Mouse (Mus musculus) adrenal gland, adult 8-10 months (tissue): ENCODE results near the gene Fgfr2. TPM values are rescaled to one million over a fixed set of nuclear protein-coding genes. Genes with fewer than 3 reads are reported as not detected.

Experiments used
- DNase-seq: peaks from one replicate; pipeline ENCODE4 v3.0.0; 2022
- total RNA-seq, 4 experiments: library from RNA; stranded (reverse); gene quantifications; 2 replicates each; pipeline ENCODE4 v1.2.4; 2022

Fgfr2 gene
- total RNA-seq, 4 experiments from 2014 or later, result 193 to 471 (median 262) TPM

DNA sequence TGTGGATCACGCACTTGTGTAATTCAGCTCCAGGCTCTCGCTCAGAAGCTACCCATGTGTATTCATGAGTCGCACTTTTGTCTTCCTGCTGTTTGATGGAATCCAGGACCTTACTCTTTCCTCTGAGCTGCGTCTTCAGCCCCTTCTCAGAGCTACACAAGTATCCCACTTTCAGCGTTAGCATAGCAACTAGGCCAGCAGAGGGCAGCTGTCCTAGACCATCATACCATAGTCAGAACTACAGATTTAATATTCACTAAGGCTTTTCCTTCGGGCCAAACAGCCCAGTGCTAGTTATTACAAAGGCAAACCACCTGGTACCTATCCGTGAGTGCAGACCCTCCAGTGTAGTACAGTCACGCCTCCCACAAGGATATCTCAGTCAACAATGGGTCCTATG lies 1826.0 kb downstream of the Fgfr2 start:
- no peak for DNase-seq

DNA sequence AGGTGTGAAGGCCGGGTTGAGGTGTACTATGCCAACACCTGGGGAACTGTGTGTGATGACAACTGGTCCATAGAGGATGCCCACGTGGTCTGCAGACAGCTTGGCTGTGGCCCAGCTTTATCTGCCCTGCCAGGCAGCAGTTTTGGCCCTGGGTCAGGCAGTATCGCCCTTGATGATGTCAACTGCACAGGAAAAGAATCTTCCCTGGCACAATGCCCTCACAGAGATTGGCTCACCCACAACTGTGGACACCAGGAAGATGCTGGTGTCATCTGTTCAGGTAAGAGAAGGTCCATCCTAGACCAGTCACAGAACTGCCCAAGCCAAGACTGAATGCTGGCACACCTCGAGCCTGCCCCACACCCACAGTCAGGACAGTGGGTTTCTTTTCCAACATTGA lies 1857.3 kb downstream of the Fgfr2 start:
- DNase-seq, result no peak

DNA sequence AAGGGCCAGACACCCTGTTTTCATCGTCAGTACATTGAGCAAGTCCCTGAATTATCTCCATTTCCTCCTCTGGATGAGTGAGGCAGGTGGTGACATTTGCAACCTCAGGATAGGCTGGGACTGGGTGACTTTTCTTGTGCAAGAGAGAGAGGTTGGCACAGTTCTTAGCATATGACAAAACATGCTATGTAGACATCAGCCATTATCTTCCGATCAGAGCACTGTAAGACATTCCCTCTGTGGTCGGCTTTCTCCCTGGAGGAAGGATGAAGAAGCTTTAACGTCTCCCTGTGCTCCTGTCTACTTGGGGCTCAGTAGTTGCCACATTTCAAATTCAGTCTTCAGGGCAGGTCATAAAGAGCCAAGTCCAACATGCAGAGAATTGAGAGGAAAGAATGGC lies 1858.9 kb downstream of the Fgfr2 start:
- DNase-seq, result no peak

DNA sequence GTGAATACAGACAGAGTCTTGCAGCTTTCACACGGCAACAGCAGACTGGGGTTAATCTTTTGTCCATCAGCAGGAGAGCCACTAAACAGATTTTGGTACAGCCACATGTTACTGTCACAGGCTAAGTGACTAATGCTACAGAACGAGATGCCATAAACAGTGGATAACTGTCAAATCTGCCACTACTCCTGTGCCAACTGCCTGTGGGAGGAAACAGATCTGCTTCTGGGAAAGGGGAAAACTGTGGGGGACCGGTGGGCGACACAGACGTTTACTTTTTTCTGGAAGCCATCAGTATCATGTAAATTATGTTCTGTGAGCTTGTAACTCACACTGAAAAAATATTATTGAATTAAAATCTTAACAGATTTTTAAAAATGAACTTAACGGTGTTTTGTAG lies 1862.2 kb downstream of the Fgfr2 start:
- DNase-seq, result no peak

DNA sequence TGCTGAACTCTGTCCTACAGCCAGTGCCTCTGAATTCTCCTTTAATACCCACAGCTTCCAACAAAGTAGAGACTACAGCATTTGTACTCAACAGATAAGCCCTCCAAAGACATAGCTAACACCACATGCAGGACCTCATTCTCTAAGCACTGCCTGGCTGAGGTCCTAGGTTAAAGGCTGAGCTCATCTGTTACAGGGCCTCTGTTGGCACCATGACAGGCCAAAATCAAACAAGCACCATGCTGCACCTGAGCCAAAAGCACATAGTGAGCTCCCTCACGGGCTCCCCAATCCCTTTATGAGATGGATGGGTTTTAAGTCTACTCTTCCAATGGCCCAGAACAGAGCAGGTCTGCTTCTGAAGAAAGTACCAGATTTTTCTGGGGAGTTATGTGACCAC lies 1865.8 kb downstream of the Fgfr2 start:
- DNase-seq, result no peak

DNA sequence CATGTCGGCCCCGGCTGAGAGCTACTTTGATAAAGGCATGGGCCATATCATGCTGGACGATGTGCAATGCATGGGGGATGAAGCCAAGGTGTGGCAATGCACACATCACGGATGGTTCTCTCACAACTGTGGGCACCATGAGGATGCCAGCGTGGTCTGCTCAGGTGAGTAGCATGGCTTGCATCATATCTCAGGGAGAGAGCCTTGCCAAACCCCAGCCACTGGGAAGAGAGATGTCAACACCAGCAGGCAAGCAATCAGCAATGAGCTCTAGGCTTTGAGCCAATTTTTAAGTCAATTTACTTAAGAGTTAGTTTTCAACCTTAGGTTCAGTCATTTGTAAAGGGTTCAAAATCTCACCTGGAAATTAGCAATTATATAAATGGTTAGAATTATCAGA lies 1866.3 kb downstream of the Fgfr2 start:
- no peak for DNase-seq

DNA sequence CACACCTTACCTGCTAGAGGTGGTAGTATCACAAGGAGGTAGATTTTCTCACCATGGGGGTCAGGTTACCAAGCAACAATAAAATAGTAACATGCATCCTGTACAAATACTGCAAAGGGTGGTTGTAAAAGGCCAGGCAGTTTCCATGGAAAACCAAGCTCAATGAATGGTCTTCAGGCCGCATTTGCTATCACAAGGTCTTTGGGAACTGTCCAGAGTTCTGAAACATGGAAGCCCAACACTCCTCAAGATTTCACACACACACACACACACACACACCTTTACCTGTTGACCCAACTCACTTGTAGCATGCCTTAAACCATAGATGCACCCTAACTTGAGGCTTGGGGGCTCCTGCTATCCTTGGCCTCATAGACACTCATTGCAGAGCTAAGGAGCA lies 1878.2 kb downstream of the Fgfr2 start:
- no peak for DNase-seq

DNA sequence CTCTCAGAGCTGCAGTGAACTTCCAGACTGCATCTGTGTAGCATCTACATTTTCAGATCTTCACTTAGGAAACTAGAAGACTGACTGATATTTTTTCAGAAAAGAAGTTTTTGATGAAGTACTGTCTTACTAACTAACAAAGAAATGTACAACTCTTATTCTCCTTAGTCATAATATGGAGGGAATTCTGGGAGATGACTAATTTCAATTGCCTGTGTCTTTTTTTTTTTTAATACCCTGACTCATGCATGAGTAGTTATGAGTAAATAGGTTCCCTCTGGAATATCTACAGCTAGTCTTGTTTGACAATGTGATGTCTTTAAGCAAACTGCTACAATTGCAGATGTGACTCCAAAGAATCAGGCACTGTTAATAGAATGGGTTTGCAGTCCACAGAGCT lies 1887.1 kb downstream of the Fgfr2 start:
- no peak for DNase-seq

DNA sequence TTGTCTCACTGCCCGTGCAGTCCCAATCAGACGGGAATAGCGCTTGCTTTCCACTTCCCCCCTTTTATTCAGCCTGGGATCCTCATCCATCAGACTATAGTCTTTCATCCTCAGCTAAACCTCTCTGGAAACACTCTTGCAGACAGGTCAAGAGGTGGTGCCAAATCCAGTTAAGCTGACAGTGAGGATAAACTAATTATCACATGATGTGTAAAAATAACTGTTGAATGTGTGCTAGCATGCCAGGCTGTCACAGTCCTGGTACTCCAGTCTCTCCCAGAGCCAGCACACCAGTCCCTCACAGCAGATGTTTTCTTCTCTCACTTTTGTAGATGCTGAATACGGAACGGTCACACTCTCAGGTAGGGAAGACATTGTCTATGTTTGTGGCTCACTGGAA lies 1900.1 kb downstream of the Fgfr2 start:
- DNase-seq, result no peak

DNA sequence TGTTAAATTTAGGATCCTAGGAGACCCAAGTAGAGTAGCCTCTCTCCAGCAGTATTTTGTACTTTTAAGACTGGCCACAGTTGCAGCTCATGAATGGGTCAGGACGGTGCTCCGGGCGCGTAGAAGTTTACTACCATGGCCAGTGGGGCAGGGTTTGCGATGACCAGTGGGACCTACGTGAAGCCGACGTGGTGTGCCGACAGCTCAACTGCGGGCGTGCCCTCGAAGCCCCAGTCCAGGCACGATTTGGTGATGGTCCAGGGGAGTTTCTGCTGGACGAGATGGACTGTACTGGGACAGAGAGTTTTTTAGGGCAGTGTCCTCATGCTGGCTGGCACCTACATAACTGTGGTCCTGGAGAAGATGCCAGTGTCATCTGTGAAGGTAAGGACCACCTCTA lies 1935.2 kb downstream of the Fgfr2 start:
- no peak for DNase-seq

DNA sequence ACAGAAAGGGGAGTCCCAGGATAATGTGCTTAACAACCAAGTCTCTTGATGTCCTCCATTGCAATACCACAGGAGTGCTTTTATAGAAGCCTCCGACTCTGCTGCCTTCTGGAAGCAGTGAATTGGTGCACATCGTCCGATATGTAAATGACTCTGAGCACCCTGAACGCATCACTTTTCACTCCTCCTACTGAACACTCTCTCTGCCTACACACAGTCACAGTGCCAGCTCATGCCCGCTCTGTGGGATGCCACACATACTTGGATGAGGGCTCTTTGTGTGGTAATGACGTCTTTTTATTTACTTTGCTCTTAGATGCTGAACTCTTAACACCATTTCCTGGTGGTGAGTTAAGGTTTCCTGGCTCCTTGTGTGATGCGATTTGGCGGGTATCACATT lies 1936.1 kb downstream of the Fgfr2 start:
- DNase-seq, result no peak

DNA sequence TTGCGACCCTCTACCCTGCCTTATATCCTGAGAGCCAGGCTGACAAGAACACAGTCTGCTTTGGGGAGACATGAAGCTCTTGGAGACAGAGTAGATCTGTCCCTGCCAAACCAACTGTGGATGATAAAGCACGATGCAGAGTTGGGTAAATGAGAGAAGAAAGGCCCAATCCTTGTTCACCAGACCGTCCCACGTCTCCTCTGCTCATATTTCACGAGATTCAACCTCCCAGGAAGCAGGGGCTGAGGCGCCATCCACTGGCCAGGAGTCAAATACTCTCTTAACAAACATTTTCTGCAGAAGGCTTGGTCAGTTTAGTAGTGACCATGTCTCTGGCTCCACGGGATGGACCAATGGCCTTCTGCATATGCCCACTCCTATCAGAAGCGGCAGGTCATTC lies 1938.8 kb downstream of the Fgfr2 start:
- DNase-seq, result no peak

DNA sequence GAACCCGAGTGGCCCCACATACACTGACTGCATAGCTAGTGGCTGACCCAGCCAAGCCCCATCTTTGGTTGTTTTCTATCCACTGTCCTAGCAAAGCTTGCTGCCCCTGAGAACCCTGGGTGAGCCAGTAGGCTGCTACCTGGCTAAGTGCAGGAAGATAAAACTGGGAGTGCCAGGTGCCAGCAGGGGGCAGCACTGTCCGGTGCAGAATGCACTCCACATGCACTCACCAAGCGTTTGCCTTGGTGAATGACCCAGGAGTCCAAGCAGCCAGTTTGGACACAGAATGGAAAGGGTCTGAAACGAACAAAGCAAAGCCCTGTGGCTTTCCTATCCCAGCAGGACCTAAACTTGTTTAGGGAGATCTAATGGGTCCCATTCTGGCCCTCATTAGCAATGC lies 1940.5 kb downstream of the Fgfr2 start:
- DNase-seq, result no peak

DNA sequence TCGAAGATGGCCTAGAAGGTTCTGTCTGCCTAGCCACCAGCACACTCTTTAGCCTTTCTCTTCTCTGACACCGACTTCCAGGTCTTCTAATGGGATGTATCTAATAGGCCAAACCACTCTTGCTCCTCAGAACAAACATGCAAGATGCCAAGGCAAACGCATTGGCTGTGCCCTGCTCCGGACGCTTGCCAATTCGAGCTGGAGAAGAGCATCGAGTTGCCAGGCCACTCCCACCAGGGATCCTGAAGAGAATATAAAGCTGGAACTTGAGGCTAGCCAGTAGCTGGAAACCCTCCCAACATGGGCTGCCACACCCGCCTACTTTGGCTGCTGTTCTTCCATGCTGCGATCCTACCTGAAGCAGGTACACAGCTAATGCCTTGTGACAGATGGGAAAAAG lies 1949.0 kb downstream of the Fgfr2 start, which contains the start of gene 5430419D17Rik:
Gene 5430419D17Rik, plus strand, starts transcription at position 282 of the 400 bp plus-strand sequence.
- DNase-seq, result no peak

DNA sequence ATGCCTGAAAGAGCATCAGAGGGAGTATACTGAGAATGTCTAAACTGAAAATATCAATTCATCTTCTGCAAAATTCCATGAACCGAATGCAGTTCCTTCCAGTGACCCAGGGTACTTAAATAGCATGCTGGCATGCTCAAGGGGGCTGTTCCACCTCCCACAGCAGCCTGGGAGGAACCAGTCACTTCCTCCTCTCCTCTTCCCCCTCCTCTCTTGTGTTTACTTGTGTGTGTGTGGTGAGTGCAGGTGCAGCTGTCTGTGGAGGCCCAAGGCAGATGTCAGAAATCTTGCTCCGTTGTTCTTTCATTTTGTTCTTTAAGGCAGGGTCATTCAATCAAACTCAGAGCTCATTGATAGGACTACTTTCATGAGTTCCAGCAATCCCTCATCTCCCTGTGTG lies 1954.1 kb downstream of the Fgfr2 start:
- no peak for DNase-seq

DNA sequence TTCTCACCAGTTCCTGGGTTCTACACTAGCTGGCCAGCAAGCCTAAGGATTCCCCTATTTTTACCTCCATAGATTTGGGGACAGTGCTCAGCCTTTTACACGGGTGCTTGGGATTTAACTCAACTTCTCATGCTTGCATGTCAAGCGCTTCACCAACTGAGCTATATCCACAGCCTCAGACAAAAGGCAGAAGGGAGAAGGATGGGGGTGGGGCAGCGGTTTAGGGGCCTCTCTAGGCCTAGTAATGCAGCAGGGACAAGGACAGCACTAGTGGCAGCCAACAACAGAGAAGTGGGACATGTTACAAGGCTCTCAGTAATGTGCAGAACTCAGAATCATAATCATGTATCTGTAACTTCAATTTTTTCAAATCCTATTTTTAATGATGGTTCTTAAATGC lies 1955.4 kb downstream of the Fgfr2 start:
- no peak for DNase-seq

DNA sequence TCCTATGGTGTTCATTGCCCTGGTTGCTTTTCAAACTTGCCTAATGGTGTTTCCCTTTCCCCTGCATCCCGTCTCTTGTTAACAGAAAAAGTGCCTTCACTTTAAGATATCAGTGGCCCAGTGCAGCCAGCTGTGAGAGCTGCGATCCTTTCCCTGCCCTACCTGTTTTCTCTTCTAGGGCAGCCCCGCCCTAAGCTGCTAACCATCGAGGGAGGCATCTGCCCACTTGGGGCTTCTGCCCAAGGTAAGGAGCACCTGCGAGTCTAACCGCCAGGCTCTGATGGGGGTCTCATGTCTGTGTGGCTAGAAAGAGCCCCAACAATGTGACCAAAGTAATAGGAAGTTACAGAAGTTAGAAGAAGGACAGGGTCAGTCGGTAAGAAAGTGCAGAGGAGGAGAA lies 1960.9 kb downstream of the Fgfr2 start:
- no peak for DNase-seq

DNA sequence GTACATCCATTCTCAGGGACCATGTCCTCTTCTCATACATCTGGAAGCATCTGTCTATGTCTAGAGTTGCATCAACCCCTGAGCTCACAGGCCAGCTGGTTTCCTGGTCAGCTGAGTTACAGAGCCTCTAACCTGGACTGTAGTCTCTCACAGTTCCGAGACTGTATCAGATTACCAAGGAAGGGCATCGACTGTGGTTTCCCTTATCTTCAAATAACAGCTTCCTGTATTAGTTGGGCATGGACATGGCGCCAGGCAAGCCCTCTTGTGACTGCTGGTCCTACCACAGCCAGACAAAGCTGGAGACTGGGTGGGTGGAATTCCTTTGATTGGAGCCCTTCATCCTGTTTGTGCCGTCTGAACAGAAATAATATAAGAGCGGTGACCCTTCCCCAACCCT lies 1970.1 kb downstream of the Fgfr2 start:
- no peak for DNase-seq

DNA sequence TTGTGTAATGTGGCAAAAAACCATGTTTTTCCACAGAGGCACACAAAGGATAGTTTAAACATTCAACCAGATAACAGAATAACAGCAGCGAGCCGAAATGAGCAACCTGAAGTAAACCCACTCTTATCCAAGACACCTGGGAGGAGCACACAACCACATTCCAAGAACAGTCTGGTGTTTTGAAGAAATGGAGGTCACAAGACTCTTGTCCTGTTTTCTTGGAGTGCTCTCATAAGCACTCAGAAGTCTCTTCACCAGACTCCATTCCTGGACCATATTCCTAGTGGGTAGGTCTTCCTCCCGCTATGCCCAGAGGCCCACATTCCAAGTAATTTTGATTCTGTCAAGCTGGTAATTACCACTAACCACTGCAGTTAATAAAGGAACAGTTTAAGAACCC lies 1973.0 kb downstream of the Fgfr2 start:
- DNase-seq, result no peak

DNA sequence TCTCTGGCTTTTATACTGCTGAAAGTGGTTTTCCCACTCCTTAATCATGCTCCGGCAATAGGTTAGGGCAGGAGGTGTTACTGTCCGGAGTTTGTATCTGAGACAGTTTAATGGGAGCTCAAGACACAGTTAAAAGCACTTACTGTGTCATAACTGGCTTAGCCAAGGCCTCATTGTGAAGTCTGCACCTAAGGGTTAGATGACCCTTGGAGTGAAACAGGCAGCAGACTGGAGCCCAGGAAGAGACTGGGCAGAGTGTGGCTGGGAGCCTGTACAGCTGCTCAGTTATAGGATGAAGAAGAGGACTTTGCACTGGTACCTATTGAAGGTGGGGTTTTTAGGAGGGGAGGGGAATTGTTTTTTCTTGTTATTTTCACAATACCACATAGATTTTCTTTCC lies 1976.9 kb downstream of the Fgfr2 start, which contains the start of gene 4933402N03Rik:
Gene 4933402N03Rik, minus strand, starts transcription at position 101 of the 400 bp plus-strand sequence.
- DNase-seq, result no peak

DNA sequence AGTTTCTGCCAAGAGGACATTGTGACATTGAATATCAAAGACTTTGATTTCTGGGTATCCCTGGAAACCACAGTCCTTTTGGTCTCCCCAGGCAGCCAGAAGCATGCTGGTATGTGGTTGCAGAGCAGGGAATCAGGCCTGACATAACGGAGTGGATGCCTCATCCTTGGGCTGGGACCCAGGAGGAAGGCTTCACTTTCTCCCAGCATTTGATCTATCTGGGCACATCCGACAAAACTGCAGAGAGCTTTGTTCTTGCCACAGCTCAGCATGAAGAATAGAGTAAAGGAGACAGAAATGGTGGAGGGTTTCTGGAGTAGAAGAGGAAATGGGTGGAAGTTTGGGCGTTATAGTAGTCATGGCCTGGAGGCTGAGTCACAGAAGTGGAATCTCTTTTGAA lies 1990.0 kb downstream of the Fgfr2 start:
- no peak for DNase-seq

DNA sequence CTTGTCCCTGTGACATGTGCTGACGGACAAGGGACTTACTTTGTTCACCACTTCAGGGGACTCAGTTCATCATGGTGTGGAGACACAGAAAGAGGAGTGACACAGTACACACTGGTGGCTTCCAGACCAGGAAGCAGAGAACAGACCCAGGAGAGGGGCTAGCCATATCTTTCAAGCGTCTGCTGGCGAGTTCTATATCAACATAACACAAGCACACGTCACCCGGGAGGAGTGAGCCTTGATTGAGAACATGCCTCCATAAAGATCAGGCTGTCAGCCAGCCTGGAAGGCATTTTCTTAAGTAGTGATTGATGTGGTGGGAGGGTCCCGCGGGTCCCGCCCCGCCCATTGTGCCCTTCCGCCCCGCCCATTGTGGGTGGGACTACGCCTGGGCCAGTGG lies 1993.1 kb downstream of the Fgfr2 start:
- no peak for DNase-seq

DNA sequence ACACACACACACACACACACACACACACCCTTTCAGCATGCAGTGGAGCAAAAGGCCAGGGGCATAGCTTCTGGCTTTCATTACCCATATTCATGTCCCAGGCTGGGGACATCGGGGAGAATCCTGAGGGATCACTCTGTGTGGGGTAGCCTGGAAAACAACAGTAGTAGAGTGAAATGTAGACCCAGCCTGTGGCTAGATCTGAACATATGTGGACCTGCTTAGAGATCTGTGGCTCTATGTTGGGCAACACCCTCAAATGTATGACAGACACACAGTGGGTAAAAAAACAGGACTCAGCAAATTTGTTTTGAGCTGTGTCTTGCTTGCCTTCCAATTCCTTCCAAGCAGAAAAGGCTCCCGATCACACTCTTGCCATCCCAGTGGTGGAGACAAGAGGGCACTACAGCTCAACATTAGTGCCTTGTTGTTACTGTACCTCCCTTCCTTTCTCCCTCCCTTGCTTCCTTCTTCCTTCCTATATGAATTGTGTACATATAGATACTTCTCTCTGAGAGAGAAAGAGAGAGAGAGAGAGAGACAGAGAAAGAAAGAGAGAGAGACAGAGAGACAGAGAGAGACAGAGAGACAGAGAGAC lies 2000.8 kb downstream of the Fgfr2 start:
- DNase-seq, result no peak

DNA sequence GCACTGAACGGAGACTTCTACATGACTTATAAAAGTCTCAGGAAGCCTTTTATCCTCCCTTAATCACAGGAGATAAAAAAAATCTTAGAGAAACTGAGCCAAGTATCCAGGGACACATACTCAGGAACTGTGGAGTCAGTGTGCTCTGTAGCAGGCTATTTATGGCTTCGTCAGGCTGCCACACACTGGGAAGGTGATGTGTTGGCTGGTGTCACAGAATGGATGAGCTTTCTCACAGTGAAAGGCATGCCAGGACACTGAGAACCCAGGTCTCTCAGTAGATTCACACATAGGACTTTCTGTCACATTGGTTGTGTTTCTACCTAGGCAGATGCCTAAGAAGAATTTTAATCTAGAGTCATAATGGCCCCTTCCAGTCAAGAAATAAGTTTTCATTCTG lies 2008.7 kb downstream of the Fgfr2 start:
- DNase-seq, result no peak

DNA sequence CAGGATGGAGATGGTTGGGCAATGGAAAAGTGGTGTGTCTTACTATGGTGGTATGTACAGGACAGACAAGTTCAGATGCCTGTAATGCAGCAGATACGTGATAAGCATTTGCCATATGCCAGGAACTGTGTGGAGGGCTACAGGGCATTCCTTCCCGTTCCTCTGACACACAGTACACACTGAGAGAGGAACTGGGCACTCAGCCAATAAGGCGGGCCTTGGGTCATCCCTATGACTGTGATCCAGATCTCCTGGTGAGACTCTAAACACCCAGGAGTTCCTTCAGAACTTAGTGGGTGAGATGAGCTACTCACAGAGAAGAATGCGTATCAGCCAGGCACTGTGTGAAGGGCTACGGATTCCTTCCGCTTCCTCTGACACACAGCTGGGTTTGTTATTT lies 2009.5 kb downstream of the Fgfr2 start:
- no peak for DNase-seq
